Mouse (Mus musculus): Measurements from ENCODE around the gene Ciao2a.

DNA sequence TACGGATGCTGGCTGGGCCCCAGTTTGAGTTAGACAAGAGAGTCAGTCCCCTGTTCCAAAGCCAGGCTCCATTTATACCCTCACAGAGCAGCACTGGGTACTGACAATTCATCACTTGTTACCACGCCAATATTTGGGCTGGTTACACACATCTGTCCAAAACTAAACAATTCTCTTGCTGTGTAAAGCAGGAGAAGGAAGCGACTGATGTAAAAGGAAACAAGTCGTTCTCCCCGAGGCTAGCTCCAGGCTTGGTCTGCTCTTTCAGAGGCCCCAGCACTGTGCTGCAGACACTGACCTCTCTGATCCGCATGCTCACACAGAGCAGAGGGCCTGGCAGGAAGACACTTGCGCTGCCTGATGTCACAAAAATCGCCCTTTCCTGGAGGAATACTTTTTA lies 24.8 kb upstream of the Ciao2a start:
- TF ChIP-seq CTCF (IDR thresholded peaks at IDR 0.05; ENCODE audit: extremely low read depth, insufficient read depth, low read length) (no peak), POLR2A (IDR thresholded peaks at IDR 0.05; ENCODE audit: extremely low read depth, insufficient read depth, low read length) (no peak)

Data from cortical plate, adult 2 months (tissue).